Mouse (Mus musculus) right cerebral cortex, postnatal 25 days (tissue): ENCODE data around the gene Riox2.
"Not testable (repeated sequence)": the region's sequence is repeated elsewhere in the genome, so short reads cannot be mapped to it uniquely, and the experiment has no call there.

Source experiments
- DNase-seq: peaks from one replicate; pipeline ENCODE4 v3.0.0; 2022

Riox2 gene

GRCm38 (mm10) chr16:59471637-59472278 lies at the start of gene Riox2:
Gene Riox2 (plus strand): TSS chr16:59471775.
- peak; percentile 80 for DNase-seq

GRCm38 (mm10) chr16:59427960-59428359 lies 43.6 kb upstream of the Riox2 start:
- DNase-seq = no peak

- no peak for DNase-seq
These were observed 38.4 kb upstream of the Riox2 start for GRCm38 (mm10) chr16:59433181-59433580.

GRCm38 (mm10) chr16:59444880-59445559 lies 26.6 kb upstream of the Riox2 start:
- no peak for DNase-seq

- no peak for DNase-seq
These were observed 23.4 kb upstream of the Riox2 start for GRCm38 (mm10) chr16:59448181-59448580.

GRCm38 (mm10) chr16:59449092-59449491 lies 22.5 kb upstream of the Riox2 start:
- DNase-seq = no peak

GRCm38 (mm10) chr16:59451813-59452212 lies 19.8 kb upstream of the Riox2 start:
- no peak for DNase-seq

- DNase-seq = not testable (repeated sequence)
These were observed 12.2 kb upstream of the Riox2 start for GRCm38 (mm10) chr16:59459259-59459861.

- no peak for DNase-seq
These were observed 8.0 kb upstream of the Riox2 start for GRCm38 (mm10) chr16:59463567-59463966.

GRCm38 (mm10) chr16:59463973-59464372 lies 7.6 kb upstream of the Riox2 start:
- DNase-seq = no peak

GRCm38 (mm10) chr16:59469846-59470245 lies 1.7 kb upstream of the Riox2 start:
- DNase-seq = no peak

- no peak for DNase-seq
These were observed 971 bp downstream of the Riox2 start for GRCm38 (mm10) chr16:59472546-59472945.

- DNase-seq = peak; percentile 60
These were observed 3.2 kb downstream of the Riox2 start for GRCm38 (mm10) chr16:59474788-59475187.

- DNase-seq = no peak
These were observed 6.4 kb downstream of the Riox2 start for GRCm38 (mm10) chr16:59477955-59478354.

- no peak for DNase-seq
These were observed 15.7 kb downstream of the Riox2 start for GRCm38 (mm10) chr16:59487239-59487638.

- DNase-seq = no peak
These were observed 16.5 kb downstream of the Riox2 start for GRCm38 (mm10) chr16:59487975-59488548.

- DNase-seq = peak; percentile 17
These were observed 21.6 kb downstream of the Riox2 start for GRCm38 (mm10) chr16:59493199-59493598.

- no peak for DNase-seq
These were observed 26.4 kb downstream of the Riox2 start for GRCm38 (mm10) chr16:59497947-59498346.

- no peak for DNase-seq
These were observed 27.6 kb downstream of the Riox2 start for GRCm38 (mm10) chr16:59499180-59499579.

GRCm38 (mm10) chr16:59509830-59510229 lies 38.3 kb downstream of the Riox2 start:
- no peak for DNase-seq

- no peak for DNase-seq
These were observed 43.6 kb downstream of the Riox2 start for GRCm38 (mm10) chr16:59515169-59515568.

- DNase-seq = no peak
These were observed 45.4 kb downstream of the Riox2 start for GRCm38 (mm10) chr16:59516965-59517364.

GRCm38 (mm10) chr16:59517447-59518219 lies 46.1 kb downstream of the Riox2 start:
- DNase-seq = no peak
